Mouse (Mus musculus) hindbrain, embryonic 16.5 days (tissue): ENCODE data around the gene Sbds. TPM values are rescaled to one million over a fixed set of nuclear protein-coding genes. Genes with fewer than 3 reads are reported as not detected.

ENCODE experiments used
- ATAC-seq: fragments of 200-750 bp; cut with Nextera tagmentation; 2 replicates; pipeline ENCODE4 v1.8.0; 2017; ENCODE audit warnings: moderate TSS enrichment, moderate library complexity
- H3K27ac ChIP-seq: fragments of 300-500 bp; sonication (generic); 2 replicates; pipeline ENCODE4 v1.5.1; 2014; ENCODE audit warnings: low read depth, mild to moderate bottlenecking, control low read depth, low read length, moderate library complexity
- H3K27me3 ChIP-seq: fragments of 300-500 bp; sonication (generic); replicated peaks from 2 replicates; pipeline ENCODE4 v1.6.1; 2014; ENCODE audit warnings: low read length; ENCODE audit not compliant: control insufficient read depth, insufficient read depth
- H3K36me3 ChIP-seq: fragments of 300-500 bp; sonication (generic); 2 replicates; pipeline ENCODE4 v1.6.1; 2014; ENCODE audit warnings: mild to moderate bottlenecking, low read length, moderate library complexity, mixed read lengths; ENCODE audit not compliant: control insufficient read depth, insufficient read depth
- H3K4me1 ChIP-seq: fragments of 300-500 bp; sonication (generic); 2 replicates; pipeline ENCODE4 v1.6.1; 2014; ENCODE audit warnings: low read depth, low read length; ENCODE audit not compliant: control insufficient read depth, insufficient read depth
- H3K4me2 ChIP-seq: fragments of 300-500 bp; sonication (generic); 2 replicates; pipeline ENCODE4 v1.6.1; 2014; ENCODE audit warnings: mild to moderate bottlenecking, low read length, control low read depth, moderate library complexity
- H3K4me3 ChIP-seq: fragments of 300-500 bp; sonication (generic); 2 replicates; pipeline ENCODE4 v1.5.1; 2014; ENCODE audit warnings: mild to moderate bottlenecking, low read length, control low read depth, moderate library complexity
- H3K9ac ChIP-seq: fragments of 300-500 bp; sonication (generic); 2 replicates; pipeline ENCODE4 v1.6.1; 2014; ENCODE audit warnings: low read depth, mild to moderate bottlenecking, control low read depth, low read length, moderate library complexity
- H3K9me3 ChIP-seq: fragments of 300-500 bp; sonication (generic); 2 replicates; pipeline ENCODE4 v1.6.1; 2014; ENCODE audit warnings: mild to moderate bottlenecking, low read length, moderate library complexity; ENCODE audit not compliant: control insufficient read depth
- WGBS: fragments of 180-500 bp; shearing (Covaris S2); extraction: QIAGEN DNeasy Blood & Tissue Kit; methylation state at CpG from one replicate; pipeline ENCODE4 v1.1.7; 2014; 5-methylcytosine and 5-hydroxymethylcytosine counted together
- polyA plus RNA-seq: library from polyadenylated mRNA; unstranded; fragments of >200 nt; fragmentation: Nextera tagmentation; extraction: Ambion mirVana; gene quantifications from 2 replicates; pipeline ENCODE4 v1.2.1, GENCODE M21; 2015

Sbds gene
- polyA plus RNA-seq, 1 experiment from 2014 or later, result 64.4 TPM

- no peak for ATAC-seq
- no peaks in the 10 kb centered on the region for H3K27me3 ChIP-seq
- H3K4me3 ChIP-seq, result no peak overlapping the region
- H3K36me3 ChIP-seq, result 0 out of 2 replicates have a peak, but pooled peaks cover 5% of the 10 kb centered on the region
- 96% methylated on average over 6 of the region's 6 CpGs for WGBS
- no peaks in the 10 kb centered on the region for H3K4me1 ChIP-seq
- no peak overlapping the region for H3K4me2 ChIP-seq
- H3K9me3 ChIP-seq, result no peaks in the 10 kb centered on the region
- no peak overlapping the region for H3K27ac ChIP-seq
- H3K9ac ChIP-seq, result no peak overlapping the region
Observed at GRCm38 (mm10) chr5:130290242-130290641, 34.9 kb upstream of the Sbds start.

- H3K27me3 ChIP-seq, result no peaks in the 10 kb centered on the region
- H3K4me2 ChIP-seq, result no peak overlapping the region
- no peak overlapping the region for H3K27ac ChIP-seq
- H3K9me3 ChIP-seq, result no peaks in the 10 kb centered on the region
- peaks cover 17% of the 10 kb centered on the region for H3K36me3 ChIP-seq
- H3K9ac ChIP-seq, result no peak overlapping the region
- no peak overlapping the region for H3K4me3 ChIP-seq
- H3K4me1 ChIP-seq, result no peaks in the 10 kb centered on the region
- ATAC-seq, result no peak
- 93% methylated on average over 7 of the region's 7 CpGs for WGBS
Observed at GRCm38 (mm10) chr5:130288106-130288505, 32.8 kb upstream of the Sbds start.

- Histone ChIP-seq H3K4me1 (no peaks in the 10 kb centered on the region), H3K4me2 (no peak overlapping the region), H3K4me3 (no peak overlapping the region), H3K27ac (no peak overlapping the region), H3K9ac (no peak overlapping the region), H3K27me3 (no peaks in the 10 kb centered on the region), H3K9me3 (no peaks in the 10 kb centered on the region), H3K36me3 (peaks cover 23% of the 10 kb centered on the region)
- 97% methylated on average over 9 of the region's 9 CpGs for WGBS
- no peak for ATAC-seq
Observed at GRCm38 (mm10) chr5:130283079-130283732, 27.9 kb upstream of the Sbds start.

- H3K4me3 ChIP-seq, result no peak overlapping the region
- H3K36me3 ChIP-seq, result peaks cover 20% of the 10 kb centered on the region
- H3K27me3 ChIP-seq, result no peaks in the 10 kb centered on the region
- H3K9ac ChIP-seq, result no peak overlapping the region
- H3K4me2 ChIP-seq, result no peak overlapping the region
- H3K9me3 ChIP-seq, result no peaks in the 10 kb centered on the region
- no peaks in the 10 kb centered on the region for H3K4me1 ChIP-seq
- 77% methylated on average over 7 of the region's 7 CpGs for WGBS
- ATAC-seq, result no peak
- H3K27ac ChIP-seq, result no peak overlapping the region
Observed at GRCm38 (mm10) chr5:130278011-130278472, 22.7 kb upstream of the Sbds start.

- H3K27me3 ChIP-seq, result no peaks in the 10 kb centered on the region
- H3K4me3 ChIP-seq, result no peak overlapping the region
- no peak for ATAC-seq
- peaks cover 19% of the 10 kb centered on the region for H3K36me3 ChIP-seq
- H3K4me2 ChIP-seq, result no peak overlapping the region
- H3K27ac ChIP-seq, result no peak overlapping the region
- no peaks in the 10 kb centered on the region for H3K4me1 ChIP-seq
- H3K9ac ChIP-seq, result no peak overlapping the region
- WGBS, result 53% methylated on average over 4 of the region's 4 CpGs
- H3K9me3 ChIP-seq, result no peaks in the 10 kb centered on the region
Observed at GRCm38 (mm10) chr5:130275509-130275908, 20.2 kb upstream of the Sbds start.

GRCm38 (mm10) chr5:130273046-130273445, 17.7 kb upstream of the Sbds start:
- H3K27me3 ChIP-seq, result no peaks in the 10 kb centered on the region
- H3K9ac ChIP-seq, result no peak overlapping the region
- H3K36me3 ChIP-seq, result peaks cover 12% of the 10 kb centered on the region
- H3K9me3 ChIP-seq, result no peaks in the 10 kb centered on the region
- no peak overlapping the region for H3K4me2 ChIP-seq
- no peak overlapping the region for H3K4me3 ChIP-seq
- WGBS, result 90% methylated on average over 6 of the region's 6 CpGs
- H3K4me1 ChIP-seq, result no peaks in the 10 kb centered on the region
- no peak overlapping the region for H3K27ac ChIP-seq
- 0 out of 2 replicates have a peak, but pooled peaks have one; percentile 17 for ATAC-seq

- H3K27me3 ChIP-seq, result no peaks in the 10 kb centered on the region
- H3K4me1 ChIP-seq, result no peaks in the 10 kb centered on the region
- H3K9ac ChIP-seq, result no peak overlapping the region
- no peak overlapping the region for H3K4me2 ChIP-seq
- no peak overlapping the region for H3K4me3 ChIP-seq
- WGBS, result 95% methylated on average over 1 of the region's 1 CpGs
- peaks cover 18% of the 10 kb centered on the region for H3K36me3 ChIP-seq
- H3K27ac ChIP-seq, result no peak overlapping the region
- ATAC-seq, result no peak
- H3K9me3 ChIP-seq, result no peaks in the 10 kb centered on the region
Observed at GRCm38 (mm10) chr5:130272344-130272743, 17.0 kb upstream of the Sbds start.

GRCm38 (mm10) chr5:130268976-130269375, 13.6 kb upstream of the Sbds start:
- Histone ChIP-seq H3K4me2 (no peak overlapping the region), H3K27ac (no peak overlapping the region), H3K27me3 (no peaks in the 10 kb centered on the region), H3K9me3 (no peaks in the 10 kb centered on the region), H3K36me3 (peaks cover 19% of the 10 kb centered on the region), H3K4me3 (no peak overlapping the region), H3K9ac (no peak overlapping the region), H3K4me1 (no peaks in the 10 kb centered on the region)
- 85% methylated on average over 11 of the region's 11 CpGs for WGBS
- ATAC-seq, result no peak

- peaks cover 17% of the 10 kb centered on the region for H3K36me3 ChIP-seq
- no peaks in the 10 kb centered on the region for H3K27me3 ChIP-seq
- ATAC-seq, result no peak
- H3K4me2 ChIP-seq, result no peak overlapping the region
- WGBS, result 92% methylated on average over 1 of the region's 1 CpGs
- H3K27ac ChIP-seq, result no peak overlapping the region
- H3K4me1 ChIP-seq, result no peaks in the 10 kb centered on the region
- no peak overlapping the region for H3K9ac ChIP-seq
- H3K4me3 ChIP-seq, result no peak overlapping the region
- H3K9me3 ChIP-seq, result no peaks in the 10 kb centered on the region
Observed at GRCm38 (mm10) chr5:130267316-130267715, 12.0 kb upstream of the Sbds start.
